Mouse (Mus musculus) G1E (cell line): ENCODE data around the gene Evi2a. TPM values are rescaled to one million over a fixed set of nuclear protein-coding genes. Genes with fewer than 3 reads are reported as not detected.

Experiments used
- ATAC-seq: 2 replicates; pipeline ENCODE4 v1.8.0; 2016; ENCODE audit warnings: mild to moderate bottlenecking; ENCODE audit not compliant: insufficient number of reproducible peaks, poor library complexity, low FRiP score, severe bottlenecking; ENCODE audit errors: extremely low read depth
- DNase-seq: peaks from one replicate; pipeline ENCODE4 v3.0.0; 2012; ENCODE audit warnings: low spot score
- H3K27me3 ChIP-seq: 2 replicates; pipeline ENCODE4 v1.6.1; 2012; ENCODE audit warnings: mild to moderate bottlenecking, low read length, inconsistent platforms; ENCODE audit not compliant: insufficient read depth
- H3K36me3 ChIP-seq: replicated peaks from 2 replicates; pipeline ENCODE3; 2012; ENCODE audit warnings: mild to moderate bottlenecking, inconsistent platforms
- H3K4me1 ChIP-seq: 2 replicates; pipeline ENCODE4 v1.6.1; 2012; ENCODE audit warnings: low read depth, low read length, inconsistent platforms, mixed read lengths; ENCODE audit not compliant: insufficient read depth
- H3K4me3 ChIP-seq: 2 replicates; pipeline ENCODE4 v1.5.1; 2012; ENCODE audit warnings: low read depth, mild to moderate bottlenecking, inconsistent platforms, low read length, moderate library complexity, mixed read lengths
- H3K9me3 ChIP-seq: replicated peaks from 2 replicates; pipeline ENCODE4 v1.6.1; 2012; ENCODE audit warnings: inconsistent platforms
- CTCF ChIP-seq: IDR thresholded peaks from 2 replicates; pipeline ENCODE4 v1.5.1; 2012; ENCODE audit warnings: low read depth, low read length, inconsistent platforms, mixed read lengths
- GATA1 ChIP-seq: IDR thresholded peaks from 2 replicates; pipeline ENCODE4 v1.6.1; 2012; ENCODE audit warnings: borderline replicate concordance, low read length, inconsistent platforms, mixed read lengths
- GATA2 ChIP-seq: IDR thresholded peaks from 2 replicates; pipeline ENCODE4 v1.6.1; 2012; ENCODE audit warnings: low read depth, low read length, inconsistent platforms, borderline replicate concordance
- POLR2AphosphoS5 ChIP-seq: IDR thresholded peaks from 2 replicates; pipeline ENCODE4 v1.6.1; 2012; ENCODE audit warnings: low read depth, low read length, inconsistent platforms; ENCODE audit not compliant: insufficient replicate concordance
- TAL1 ChIP-seq: conservative IDR thresholded peaks from 2 replicates; pipeline ENCODE4 v1.6.1; 2012; ENCODE audit warnings: low read depth, low read length, inconsistent platforms, mixed read lengths
- polyA plus RNA-seq: library from polyadenylated mRNA; stranded (reverse); fragments of >175 nt; gene quantifications from 2 replicates; pipeline ENCODE4 v1.2.3, GENCODE M21; 2012
- total RNA-seq, 2 experiments: library from RNA; stranded (forward) in 1 of 2; stranded (reverse) in 1 of 2; fragments of 200-1000 nt in 1 of 2; fragments of >200 nt in 1 of 2; fragmentation: Nextera tagmentation in 1 of 2; gene quantifications; 2 replicates each; pipeline ENCODE4 v1.2.3; 2014 to 2017

Evi2a gene
- total and polyA plus RNA-seq, 3 experiments: 0.03 to 1.3 TPM; not detected in 1

DNA sequence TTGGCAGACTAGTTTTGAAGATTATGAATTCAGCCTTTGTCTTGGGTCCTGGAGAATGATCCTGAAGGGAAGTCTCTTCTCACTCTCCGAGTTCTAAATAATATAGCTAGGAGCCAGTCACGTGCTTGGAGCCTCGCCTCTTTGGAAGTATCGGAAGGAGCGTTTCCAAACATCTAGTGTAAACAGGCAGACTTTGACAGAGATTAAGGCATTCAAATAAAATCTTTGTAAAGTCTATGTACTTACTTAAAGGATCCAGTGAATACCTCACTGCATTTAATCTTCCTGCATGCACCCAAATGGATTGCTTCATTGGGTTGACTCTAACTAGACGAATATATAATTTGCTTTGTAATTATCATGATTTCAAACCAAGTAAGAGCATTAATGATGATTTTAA lies 47.0 kb downstream of the Evi2a start:
- H3K27me3 ChIP-seq: no peaks in the 10 kb centered on the region
- H3K4me3 ChIP-seq: no peak overlapping the region
- H3K36me3 ChIP-seq: peaks cover 43% of the 10 kb centered on the region
- no peak for TF ChIP-seq CTCF
- TF ChIP-seq POLR2AphosphoS5: no peak
- no peak for TF ChIP-seq GATA1
- TF ChIP-seq GATA2: no peak
- no peak for TF ChIP-seq TAL1
- ATAC-seq (no peak), DNase-seq (no peak)
- H3K9me3 ChIP-seq: no peaks in the 10 kb centered on the region
- no peaks in the 10 kb centered on the region for H3K4me1 ChIP-seq

Other genes starting within 250 kb of the Evi2a start
- not detected in 2 replicates for gene Gm9964, start 233.7 kb downstream of the Evi2a start, total RNA-seq (2014; fragmentation: Nextera tagmentation)
- 0.16 TPM in 1 of 2 replicates, not detected in the other for gene Gm9964, start 233.7 kb downstream of the Evi2a start, total RNA-seq (2017)
- not detected in 2 replicates for gene Gm9964, start 233.7 kb downstream of the Evi2a start, polyA plus RNA-seq
- 78.0 and 84.6 TPM in 2 replicates for gene Nf1, start 190.9 kb downstream of the Evi2a start, total RNA-seq (2014; fragmentation: Nextera tagmentation)
- gene Nf1, start 190.9 kb downstream of the Evi2a start, total RNA-seq (2017): 25.7 and 27.0 TPM in 2 replicates
- gene Nf1, start 190.9 kb downstream of the Evi2a start, polyA plus RNA-seq: 7.1 and 7.8 TPM in 2 replicates
- not detected in 2 replicates for gene Omg, start 26.5 kb downstream of the Evi2a start, total RNA-seq (2014; fragmentation: Nextera tagmentation)
- 0.38 TPM in 1 of 2 replicates, not detected in the other for gene Omg, start 26.5 kb downstream of the Evi2a start, total RNA-seq (2017)
- gene Omg, start 26.5 kb downstream of the Evi2a start, polyA plus RNA-seq: not detected in 2 replicates
- gene Evi2b, start 6.8 kb downstream of the Evi2a start, total RNA-seq (2014; fragmentation: Nextera tagmentation): 18.3 and 33.3 TPM in 2 replicates
- gene Evi2b, start 6.8 kb downstream of the Evi2a start, total RNA-seq (2017): 6.7 and 8.0 TPM in 2 replicates
- 1.1 and 1.3 TPM in 2 replicates for gene Evi2b, start 6.8 kb downstream of the Evi2a start, polyA plus RNA-seq
- gene Evi2, start within 50 bp of the Evi2a start, total RNA-seq (2014; fragmentation: Nextera tagmentation): 1.2 and 3.7 TPM in 2 replicates
- gene Evi2, start within 50 bp of the Evi2a start, total RNA-seq (2017): 0.41 and 0.93 TPM in 2 replicates
- not detected in 2 replicates for gene Evi2, start within 50 bp of the Evi2a start, polyA plus RNA-seq
- not detected in 2 replicates for gene Rab11fip4, start 60.6 kb upstream of the Evi2a start, total RNA-seq (2014; fragmentation: Nextera tagmentation)
- gene Rab11fip4, start 60.6 kb upstream of the Evi2a start, total RNA-seq (2017): under 0.01 and 0.05 TPM in 2 replicates
- not detected in 2 replicates for gene Rab11fip4, start 60.6 kb upstream of the Evi2a start, polyA plus RNA-seq